Mouse (Mus musculus) lung, postnatal 0 days (tissue): ENCODE measurements at regions not wholly inside any gene's neighbourhood (a gene's known extent, or its start where the extent isn't known, plus 50 kb on each side); places are given as distances from the start of the nearest gene placed in this dataset.

Source experiments
- ATAC-seq: fragments of 200-750 bp; cut with Nextera tagmentation; 2 replicates; pipeline ENCODE4 v1.8.0; 2017; ENCODE audit warnings: moderate library complexity
- DNase-seq: peaks from one replicate; pipeline ENCODE4 v3.0.0-alpha.2; 2016; ENCODE audit warnings: low spot score
- H3K27ac ChIP-seq: fragments of 300-500 bp; sonication (generic); 2 replicates; pipeline ENCODE4 v1.5.1; 2014; ENCODE audit warnings: antibody characterized with exemption, mild to moderate bottlenecking, low read length, mixed read lengths
- H3K27me3 ChIP-seq: fragments of 300-500 bp; sonication (generic); replicated peaks from 2 replicates; pipeline ENCODE4 v1.6.1; 2014; ENCODE audit warnings: low read length, mixed read lengths; ENCODE audit not compliant: insufficient read depth
- H3K36me3 ChIP-seq: fragments of 300-500 bp; sonication (generic); 2 replicates; pipeline ENCODE4 v1.6.1; 2014; ENCODE audit warnings: low read length, mixed read lengths; ENCODE audit not compliant: insufficient read depth
- H3K4me1 ChIP-seq: fragments of 300-500 bp; sonication (generic); 2 replicates; pipeline ENCODE4 v1.6.1; 2014; ENCODE audit warnings: antibody characterized with exemption, low read depth, low read length, mixed read lengths; ENCODE audit not compliant: insufficient read depth
- H3K4me2 ChIP-seq: fragments of 300-500 bp; sonication (generic); replicated peaks from 2 replicates; pipeline ENCODE4 v1.6.1; 2014; ENCODE audit warnings: low read depth, mild to moderate bottlenecking, low read length, moderate library complexity, mixed read lengths
- H3K4me3 ChIP-seq: fragments of 300-500 bp; sonication (generic); 2 replicates; pipeline ENCODE4 v1.5.1; 2014; ENCODE audit warnings: low read depth, low read length
- H3K9ac ChIP-seq: fragments of 300-500 bp; sonication (generic); replicated peaks from 2 replicates; pipeline ENCODE4 v1.6.1; 2014; ENCODE audit warnings: low read depth, mild to moderate bottlenecking
- H3K9me3 ChIP-seq: fragments of 300-500 bp; sonication (generic); 2 replicates; pipeline ENCODE4 v1.6.1; 2016; ENCODE audit warnings: low read length, mixed read lengths
- CTCF ChIP-seq: IDR thresholded peaks from 2 replicates; pipeline ENCODE4 v1.5.1; 2016; ENCODE audit warnings: antibody characterized with exemption, mild to moderate bottlenecking
- EP300 ChIP-seq: IDR thresholded peaks from 2 replicates; pipeline ENCODE4 v1.6.1; 2016; ENCODE audit warnings: antibody characterized with exemption, mild to moderate bottlenecking, control low read depth
- WGBS: fragments of 180-500 bp; shearing (Covaris S2); extraction: QIAGEN DNeasy Blood & Tissue Kit; methylation state at CpG from one replicate; pipeline ENCODE4 v1.1.7; 2014; 5-methylcytosine and 5-hydroxymethylcytosine counted together

GRCm38 (mm10) chr5:62939050-62939449, 125.4 kb downstream of the Dthd1 start:
- Histone ChIP-seq H3K36me3 (no peaks in the 10 kb centered on the region), H3K9me3 (no peaks in the 10 kb centered on the region), H3K27me3 (no peaks in the 10 kb centered on the region), H3K9ac (no peak overlapping the region), H3K4me1 (no peaks in the 10 kb centered on the region), H3K4me3 (no peak overlapping the region), H3K4me2 (no peak overlapping the region), H3K27ac (no peak overlapping the region)
- TF ChIP-seq CTCF (peak; percentile 61), EP300 (no peak)
- no peak for ATAC-seq
- WGBS, result 39% methylated on average over 6 of the region's 6 CpGs
- DNase-seq, result peak; percentile 46
